Mouse (Mus musculus) induced T-regulatory cell, adult 2 months (primary cell): ENCODE results near the gene Sox2.

Experiments
- DNase-seq: peaks from one replicate; pipeline ENCODE4 v3.0.0-alpha.2; 2012; ENCODE audit warnings: low read depth

Sox2 gene

DNA sequence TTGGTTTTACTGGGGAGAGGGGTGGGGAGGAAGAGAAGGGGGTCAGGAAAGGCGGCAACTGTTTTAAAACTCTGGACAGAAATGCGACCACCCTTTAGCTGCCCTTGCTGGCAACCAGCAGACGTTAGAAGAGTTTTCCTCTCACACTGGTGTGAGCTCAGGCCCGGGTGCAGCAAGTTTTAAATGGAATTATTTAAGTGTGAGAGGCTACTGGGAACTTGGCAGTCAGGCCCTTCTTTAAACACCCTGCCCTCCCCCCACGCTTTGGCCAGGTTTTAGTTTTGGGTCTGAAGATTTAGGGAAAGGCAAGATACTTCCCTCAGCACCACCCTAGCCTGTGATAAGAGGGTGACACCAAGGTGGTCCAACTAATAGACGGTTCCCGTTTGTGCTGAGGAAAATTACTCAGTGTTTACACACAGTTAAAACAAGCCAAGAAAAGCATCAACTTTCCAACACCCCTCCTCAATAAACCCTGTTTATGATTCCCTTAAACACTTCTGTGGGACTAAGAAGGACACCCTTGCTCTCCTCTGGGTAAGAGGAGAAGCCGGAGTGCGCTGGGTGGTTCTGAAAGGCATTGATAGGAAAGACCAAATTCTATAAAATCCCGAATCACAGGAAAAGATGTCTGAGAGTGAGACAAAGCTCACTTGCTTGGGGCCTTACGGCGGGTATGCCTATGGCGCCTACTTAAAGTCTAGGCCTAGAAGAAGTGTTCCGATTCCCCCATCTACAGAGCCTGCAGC lies 10.5 kb downstream of the Sox2 start:
- DNase-seq = no peak

- no peak for DNase-seq
These were observed 11.3 kb downstream of the Sox2 start for GRCm38 (mm10) chr3:34661341-34662007.

DNA sequence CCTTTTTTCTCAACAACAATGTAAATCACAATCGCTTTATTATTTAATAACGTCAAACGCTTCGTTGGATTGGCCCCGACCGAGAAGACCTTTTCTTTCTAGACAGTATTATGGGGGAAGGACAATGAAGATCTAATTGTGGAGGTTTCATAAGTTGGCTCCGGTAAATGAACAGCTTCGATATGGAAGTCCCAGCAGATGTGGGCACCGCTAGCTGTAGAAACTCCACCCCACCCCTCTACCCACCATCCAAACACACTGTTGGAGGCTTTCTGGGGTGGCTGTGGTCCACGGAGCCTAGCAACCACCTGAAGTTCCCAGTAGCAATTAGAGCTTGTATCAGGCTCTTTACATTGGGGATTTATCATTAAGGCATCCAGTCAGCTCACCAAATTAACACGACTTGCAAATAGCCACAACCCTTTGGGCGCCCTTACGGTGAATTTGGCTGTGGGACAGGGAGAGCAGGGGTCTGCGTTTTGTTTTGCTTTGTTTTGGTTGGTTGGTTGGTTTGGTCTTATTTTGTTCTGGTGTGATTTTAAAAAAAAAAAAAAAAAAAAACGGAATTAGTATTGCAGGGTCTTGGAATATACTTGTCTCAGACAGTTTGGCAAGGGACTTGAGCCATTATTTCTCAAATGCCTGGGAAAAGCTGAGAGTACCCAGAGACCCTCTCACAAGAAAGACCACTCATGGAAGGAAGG lies 12.0 kb downstream of the Sox2 start:
- no peak for DNase-seq

DNA sequence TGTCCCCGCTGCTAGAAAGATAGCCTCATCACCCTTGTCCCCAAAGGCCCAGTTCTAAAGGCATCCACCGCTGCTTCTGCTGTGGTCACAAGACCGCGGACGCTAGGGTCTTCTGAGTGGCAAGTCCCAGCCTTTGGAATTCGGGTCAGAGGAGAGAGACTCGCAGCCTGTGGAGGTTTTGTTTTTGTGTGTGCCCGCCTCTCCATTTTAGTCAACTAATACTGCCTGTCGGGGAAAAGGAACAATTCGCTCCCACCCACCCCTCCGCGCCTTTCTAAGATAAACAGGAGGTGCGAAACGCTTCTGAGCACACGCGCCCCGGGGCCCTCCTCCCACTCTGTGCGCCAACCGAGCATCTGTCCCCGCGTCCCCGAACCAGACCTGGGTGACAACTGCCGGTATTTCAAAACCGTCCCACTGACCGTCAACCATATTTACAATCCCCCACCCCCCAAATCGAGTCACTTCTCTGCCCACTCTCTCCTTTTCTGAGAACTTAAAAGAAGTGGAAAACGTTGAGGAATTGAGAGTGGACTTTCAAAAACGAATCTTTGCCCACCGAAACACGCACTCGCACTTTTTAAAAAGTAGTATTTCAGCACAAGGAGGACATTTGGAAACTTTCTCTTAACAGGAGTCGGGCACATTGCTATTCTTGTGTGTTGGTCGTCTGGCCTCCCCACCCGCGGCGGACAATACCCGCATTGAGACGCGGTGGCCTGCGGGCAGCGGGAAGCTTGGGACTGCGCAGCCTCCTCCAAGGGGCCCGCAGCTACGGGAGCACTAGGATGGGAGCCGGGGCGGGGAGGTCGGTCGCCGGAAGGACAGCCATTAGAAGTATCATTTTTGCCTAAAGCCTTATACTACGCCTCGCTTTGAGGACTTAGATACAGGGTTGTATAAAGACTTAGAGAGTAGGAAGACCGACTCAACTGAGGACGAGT lies 12.8 kb downstream of the Sox2 start:
- no peak for DNase-seq

DNA sequence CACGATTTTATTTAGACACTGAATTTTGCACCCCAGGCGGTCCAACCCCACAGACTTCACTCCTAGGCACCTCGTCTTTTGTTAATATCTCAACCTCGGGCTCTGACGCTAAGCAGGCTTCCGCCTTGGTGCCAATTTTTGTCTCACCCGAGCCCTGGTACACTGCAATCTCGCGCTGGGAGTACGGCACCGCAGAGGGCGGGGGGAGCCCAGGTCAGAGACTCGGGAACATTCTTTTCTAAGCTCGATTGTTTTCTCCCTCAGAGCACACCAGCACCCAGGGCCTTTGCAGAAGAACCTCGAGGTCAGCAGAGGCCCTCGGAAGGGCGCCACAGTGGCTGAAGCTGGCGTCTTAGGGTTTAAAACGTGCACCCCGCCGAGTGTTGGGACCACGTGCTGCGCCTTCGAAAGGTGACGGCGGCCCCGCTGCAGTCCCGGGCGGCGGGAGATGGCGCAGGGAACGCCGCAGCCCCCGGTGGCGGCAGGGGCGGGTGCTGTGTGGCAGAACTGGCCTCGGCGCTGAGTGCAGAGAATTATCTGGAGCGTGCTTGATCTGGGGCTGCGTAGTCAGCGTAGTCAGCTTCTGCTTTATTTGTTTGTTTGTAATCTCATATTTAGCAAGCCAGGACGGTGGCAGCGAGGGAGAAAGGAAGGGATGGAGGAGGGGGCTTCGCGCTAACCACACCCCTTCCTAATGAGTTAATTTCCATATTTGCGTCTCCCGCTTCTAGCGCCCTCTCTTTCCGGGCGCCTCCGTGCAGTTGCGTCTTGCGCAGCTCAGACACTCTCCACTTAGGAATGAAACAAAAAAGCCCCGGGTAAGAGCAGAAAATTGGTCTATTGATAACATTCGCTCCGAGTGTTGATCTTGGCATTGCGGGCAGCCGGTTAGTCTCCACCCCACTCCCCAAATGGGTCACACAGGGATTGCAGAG lies 13.8 kb downstream of the Sox2 start:
- DNase-seq = no peak

- no peak for DNase-seq
These were observed 14.7 kb downstream of the Sox2 start for GRCm38 (mm10) chr3:34664636-34665531.

GRCm38 (mm10) chr3:34665751-34666665 lies 15.8 kb downstream of the Sox2 start:
- no peak for DNase-seq

DNA sequence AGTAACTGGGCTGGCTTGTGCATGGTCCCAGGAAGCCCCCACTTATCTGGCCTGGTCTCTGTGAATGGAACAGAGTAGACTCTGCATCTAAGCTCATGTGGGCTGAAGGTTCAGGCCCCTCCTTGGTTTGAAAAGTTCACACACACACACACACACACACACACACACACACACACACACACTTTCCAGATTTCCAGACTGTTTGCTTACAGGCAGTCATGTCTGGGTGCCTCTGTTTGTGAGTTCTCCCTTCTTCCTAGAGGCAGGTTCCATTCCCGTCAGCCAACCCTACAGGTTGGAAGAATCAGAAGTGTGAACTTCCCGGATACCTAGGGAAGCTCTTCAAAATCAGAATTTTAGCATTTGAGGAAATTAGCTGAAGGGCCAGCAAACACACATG lies 17.0 kb downstream of the Sox2 start:
- DNase-seq = no peak

DNA sequence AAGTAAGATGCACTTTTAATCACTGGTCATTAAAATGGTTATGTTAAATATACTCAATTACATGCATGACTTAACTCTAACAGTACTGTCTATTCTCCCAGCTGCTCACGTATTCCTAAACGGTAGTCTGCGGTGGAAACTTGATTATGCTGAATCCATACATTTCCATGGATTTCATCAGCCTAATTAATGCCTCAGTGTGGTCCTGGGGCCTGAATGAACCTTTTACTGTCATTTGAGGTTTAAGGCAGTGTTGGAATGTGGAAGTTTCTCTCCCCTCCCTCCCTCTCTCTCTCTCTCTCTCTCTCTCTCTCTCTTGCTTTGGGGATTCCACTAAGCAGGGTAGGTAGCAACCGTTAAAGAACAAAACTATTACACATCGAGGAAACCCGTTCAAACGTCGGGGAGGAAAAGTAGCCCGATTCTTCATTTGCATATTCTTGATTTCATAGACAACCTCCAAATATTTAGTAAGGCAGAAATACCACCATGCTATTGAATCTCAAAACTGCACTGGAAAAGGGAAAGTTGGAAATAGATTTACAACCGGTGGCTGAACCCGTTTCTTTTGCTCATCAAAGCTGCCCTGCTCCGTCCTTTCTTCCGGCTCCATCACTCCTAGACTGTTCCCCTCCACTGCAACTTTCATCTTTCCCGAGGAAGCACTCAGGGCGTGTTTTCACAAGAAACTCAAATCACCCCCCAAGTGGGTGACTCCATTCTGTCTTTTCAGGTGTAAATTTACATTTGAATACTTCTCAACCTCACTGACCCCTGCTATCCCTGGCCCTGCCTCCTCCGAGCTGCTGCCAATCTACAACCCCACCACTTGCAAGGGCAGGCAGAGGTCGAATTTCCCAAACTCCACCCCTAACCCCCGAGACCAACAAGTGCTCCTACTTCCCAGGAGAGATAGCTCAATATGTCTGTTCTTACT lies 17.9 kb downstream of the Sox2 start:
- no peak for DNase-seq

- no peak for DNase-seq
These were observed 20.9 kb downstream of the Sox2 start for GRCm38 (mm10) chr3:34671024-34671660.

DNA sequence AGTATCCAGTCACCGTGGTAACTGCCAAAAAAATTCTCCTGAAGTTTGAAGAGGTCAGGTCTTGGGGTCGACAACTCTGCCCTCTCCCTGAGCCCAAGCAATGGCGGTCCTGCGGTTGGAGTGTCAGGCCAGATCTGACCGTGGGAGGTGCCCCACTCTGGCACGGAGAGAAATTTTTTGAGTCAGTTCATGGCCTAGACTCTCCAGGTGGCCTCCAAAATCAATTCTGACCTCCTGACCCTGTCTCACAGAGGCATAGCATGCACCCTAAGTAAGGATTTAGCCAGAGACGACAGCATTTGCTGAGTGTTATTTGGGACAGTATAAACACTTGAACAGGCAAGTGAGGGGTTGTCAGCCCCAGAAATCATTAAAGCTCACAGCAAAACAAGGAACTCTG lies 28.6 kb downstream of the Sox2 start:
- DNase-seq = no peak

DNA sequence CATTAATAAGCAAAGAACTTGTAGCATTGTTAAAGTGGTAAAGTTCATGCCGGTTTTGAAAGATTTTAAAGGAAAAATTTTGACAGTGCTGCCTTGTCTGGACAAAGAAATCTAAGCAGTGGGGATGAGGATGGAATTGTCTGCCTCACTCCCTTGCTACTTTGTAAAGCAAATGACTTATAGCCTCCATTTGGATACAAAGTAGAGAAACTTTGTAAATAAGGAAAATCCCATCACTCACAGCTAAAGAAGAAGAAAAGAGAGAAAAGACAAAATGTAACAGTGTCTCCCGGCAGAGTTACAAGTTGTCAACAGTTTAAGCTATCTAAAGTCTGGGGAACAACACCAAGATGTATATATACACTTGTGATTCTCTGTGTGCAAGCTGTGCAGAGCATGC lies 29.2 kb downstream of the Sox2 start:
- no peak for DNase-seq

GRCm38 (mm10) chr3:34679921-34680320 lies 29.7 kb downstream of the Sox2 start:
- no peak for DNase-seq

- no peak for DNase-seq
These were observed 37.9 kb downstream of the Sox2 start for GRCm38 (mm10) chr3:34688072-34688471.

GRCm38 (mm10) chr3:34691703-34692393 lies 41.6 kb downstream of the Sox2 start:
- no peak for DNase-seq

DNA sequence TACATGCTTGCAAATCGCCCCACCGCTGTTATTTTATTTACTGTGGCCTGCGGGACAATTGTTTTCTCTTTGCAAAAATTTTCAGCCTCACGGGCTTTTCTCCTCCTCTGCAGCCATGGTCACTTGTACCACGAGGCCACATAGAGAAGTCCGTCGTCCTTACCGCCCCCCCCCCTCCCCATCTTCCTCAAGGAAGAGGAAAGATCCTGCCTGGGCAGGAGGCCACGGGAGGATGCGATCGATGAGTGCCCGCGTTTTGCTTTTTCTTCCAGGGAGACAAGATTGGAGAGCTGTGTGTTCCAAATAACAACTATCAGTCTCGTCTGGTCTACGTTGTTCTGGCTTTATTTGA lies 42.2 kb downstream of the Sox2 start:
- no peak for DNase-seq
